Mouse (Mus musculus) kidney, adult 2 months (tissue): ENCODE measurements at regions not wholly inside any gene's neighbourhood (a gene's known extent, or its start where the extent isn't known, plus 50 kb on each side); places are given as distances from the start of the nearest gene placed in this dataset.

Experiments used
- DNase-seq: peaks from one replicate; pipeline ENCODE4 v3.0.0; 2021
- H3K27ac ChIP-seq: fragments of 200-500 bp; 2 replicates; pipeline ENCODE4 v1.5.1; 2012; ENCODE audit warnings: low read depth, low read length, control low read depth, inconsistent platforms; ENCODE audit not compliant: insufficient read depth
- H3K27me3 ChIP-seq: fragments of 200-500 bp; replicated peaks from 2 replicates; pipeline ENCODE4 v1.6.1; 2012; ENCODE audit warnings: mild to moderate bottlenecking, moderate library complexity, low read length, inconsistent platforms; ENCODE audit not compliant: control insufficient read depth, insufficient read depth
- H3K36me3 ChIP-seq: fragments of 200-500 bp; 2 replicates; pipeline ENCODE4 v1.6.1; 2012; ENCODE audit warnings: mild to moderate bottlenecking, moderate library complexity, low read length, inconsistent platforms; ENCODE audit not compliant: control insufficient read depth, insufficient read depth
- H3K4me1 ChIP-seq: fragments of 200-500 bp; 2 replicates; pipeline ENCODE4 v1.6.1; 2011; ENCODE audit warnings: low read length; ENCODE audit not compliant: control insufficient read depth, insufficient read depth
- H3K4me3 ChIP-seq: fragments of 200-500 bp; 2 replicates; pipeline ENCODE4 v1.5.1; 2011; ENCODE audit warnings: mild to moderate bottlenecking, low read depth, low read length, control low read depth; ENCODE audit not compliant: insufficient read depth
- CTCF ChIP-seq: fragments of 200-500 bp; conservative IDR thresholded peaks from 2 replicates; pipeline ENCODE4 v1.5.1; 2011; ENCODE audit warnings: low read depth, mild to moderate bottlenecking, control low read depth, low read length, moderate library complexity, mixed read lengths; ENCODE audit not compliant: insufficient read depth, insufficient read length
- POLR2A ChIP-seq: fragments of 200-500 bp; IDR thresholded peaks from one replicate; pipeline ENCODE4 v1.6.1; 2011; ENCODE audit warnings: low read depth, low read length, control low read depth
- WGBS: fragments of 180-500 bp; shearing (Covaris S2); methylation state at CpG from one replicate; pipeline ENCODE4 v1.1.7; 2018; 5-methylcytosine and 5-hydroxymethylcytosine counted together

- TF ChIP-seq POLR2A = no peak
- no peak for TF ChIP-seq CTCF
- Histone ChIP-seq H3K27me3 (no peaks in the 10 kb centered on the region), H3K27ac (no peak overlapping the region), H3K4me1 (no peaks in the 10 kb centered on the region), H3K4me3 (no peak overlapping the region), H3K36me3 (no peaks in the 10 kb centered on the region)
- 81% methylated on average over 7 of the region's 7 CpGs for WGBS
- no peak for DNase-seq
Observed at GRCm38 (mm10) chr19:21077771-21078548, 124.0 kb upstream of the Tmc1 start.

- H3K4me1 ChIP-seq = no peaks in the 10 kb centered on the region
- TF ChIP-seq POLR2A (no peak), CTCF (no peak)
- no peak overlapping the region for H3K27ac ChIP-seq
- WGBS = 72% methylated on average over 7 of the region's 7 CpGs
- no peak overlapping the region for H3K4me3 ChIP-seq
- H3K36me3 ChIP-seq = no peaks in the 10 kb centered on the region
- DNase-seq = no peak
- no peaks in the 10 kb centered on the region for H3K27me3 ChIP-seq
Observed at GRCm38 (mm10) chr19:21068381-21068780, 114.4 kb upstream of the Tmc1 start.

GRCm38 (mm10) chr19:21066432-21067113, 112.6 kb upstream of the Tmc1 start:
- 94% methylated on average over 14 of the region's 14 CpGs for WGBS
- no peaks in the 10 kb centered on the region for H3K36me3 ChIP-seq
- no peak overlapping the region for H3K4me3 ChIP-seq
- no peaks in the 10 kb centered on the region for H3K4me1 ChIP-seq
- TF ChIP-seq CTCF (no peak), POLR2A (no peak)
- H3K27ac ChIP-seq = no peak overlapping the region
- no peaks in the 10 kb centered on the region for H3K27me3 ChIP-seq
- peak; percentile 18 for DNase-seq

- H3K36me3 ChIP-seq = no peaks in the 10 kb centered on the region
- no peak for DNase-seq
- no peaks in the 10 kb centered on the region for H3K27me3 ChIP-seq
- no peaks in the 10 kb centered on the region for H3K4me1 ChIP-seq
- TF ChIP-seq POLR2A = no peak
- TF ChIP-seq CTCF = no peak
- H3K4me3 ChIP-seq = no peak overlapping the region
- no peak overlapping the region for H3K27ac ChIP-seq
- 79% methylated on average over 3 of the region's 3 CpGs for WGBS
Observed at GRCm38 (mm10) chr19:21064902-21065301, 110.9 kb upstream of the Tmc1 start.

- H3K4me3 ChIP-seq = no peak overlapping the region
- H3K27ac ChIP-seq = no peak overlapping the region
- H3K36me3 ChIP-seq = no peaks in the 10 kb centered on the region
- no peaks in the 10 kb centered on the region for H3K27me3 ChIP-seq
- no peak for DNase-seq
- 84% methylated on average over 11 of the region's 11 CpGs for WGBS
- no peak for TF ChIP-seq POLR2A
- TF ChIP-seq CTCF = no peak
- peaks cover 8% of the 10 kb centered on the region for H3K4me1 ChIP-seq
Observed at GRCm38 (mm10) chr19:21053597-21054544, 99.9 kb upstream of the Tmc1 start.

- no peaks in the 10 kb centered on the region for H3K36me3 ChIP-seq
- DNase-seq = peak; percentile 77
- no peak overlapping the region for H3K4me3 ChIP-seq
- no peak overlapping the region for H3K27ac ChIP-seq
- no peaks in the 10 kb centered on the region for H3K27me3 ChIP-seq
- 78% methylated on average over 3 of the region's 3 CpGs for WGBS
- H3K4me1 ChIP-seq = peaks cover 8% of the 10 kb centered on the region
- TF ChIP-seq POLR2A (no peak), CTCF (no peak)
Observed at GRCm38 (mm10) chr19:21052771-21053170, 98.8 kb upstream of the Tmc1 start.
